Comparison of ENCODE assay signal across 8 mouse cellular contexts in the genomic region with DNA sequence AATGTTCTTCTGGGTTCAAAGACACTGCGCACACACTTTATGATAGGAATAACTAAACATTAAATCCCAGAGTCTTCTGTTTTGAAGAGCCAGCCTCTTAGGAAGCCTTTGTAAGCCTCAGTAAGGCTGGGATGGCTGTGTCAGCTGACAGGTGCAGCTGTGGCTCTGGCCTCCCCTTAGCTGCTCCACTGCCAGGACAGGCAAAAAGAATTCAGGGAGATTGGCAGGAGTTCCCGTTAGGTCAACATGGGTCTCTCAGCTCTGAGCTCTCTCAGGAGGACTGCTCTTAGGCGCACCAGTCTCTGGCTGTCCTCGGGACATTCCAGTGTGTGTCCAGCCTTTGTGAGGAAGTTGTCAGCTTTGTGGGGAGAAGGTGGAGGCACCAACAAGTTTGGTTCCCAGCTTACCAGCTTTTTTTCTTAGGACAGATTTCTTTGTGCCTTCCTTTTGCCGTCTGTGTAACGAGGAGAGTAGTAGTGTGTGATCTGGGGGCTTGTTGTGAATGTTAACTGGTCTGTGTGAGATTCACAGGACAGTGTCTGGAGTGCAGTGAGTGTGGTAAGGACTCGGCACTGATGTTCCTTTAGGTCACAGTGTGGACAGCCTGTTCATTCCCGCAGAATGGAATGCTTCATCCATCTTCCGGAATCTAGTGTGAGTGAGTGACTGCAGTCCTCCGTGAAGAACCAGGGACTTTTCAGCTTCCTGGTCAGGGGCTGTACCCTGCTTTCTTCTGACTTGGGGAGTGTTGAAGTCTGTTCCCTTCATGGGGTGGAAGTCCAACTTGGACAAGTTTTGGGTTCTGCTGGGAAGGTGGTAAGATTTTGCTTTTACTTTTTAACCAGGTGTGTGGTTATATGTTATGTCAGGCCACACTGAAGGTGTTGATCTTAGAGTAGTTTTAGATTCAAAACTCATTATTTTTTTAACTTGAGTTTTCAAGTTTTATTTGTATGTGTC. TPM values are rescaled to one million over a fixed set of nuclear protein-coding genes. Genes with fewer than 3 reads are reported as not detected.
DNase-seq lines count a peak whose midpoint lies in the region; ATAC-seq and TF ChIP-seq lines count a peak whose summit lies in the region.

No protein-coding gene starts in this region.

- TF ChIP-seq POLR2A in heart, adult 2 months (IDR thresholded peaks at IDR 0.05; ENCODE audit: insufficient read depth, low read depth, low read length) = no peak

- no peak overlapping the region for H3K4me2 ChIP-seq in kidney, embryonic 16.5 days (replicated peaks; ENCODE audit: low read depth, low read length)

- DNase-seq in kidney, adult 18-20 months = peak; percentile 49
- no peak for DNase-seq in kidney, postnatal 10 days
- DNase-seq in heart, adult 2 months = peak in 1 of 2 experiments; percentile 75
- DNase-seq in urinary bladder, adult 2 months (ENCODE audit: low spot score) = no peak
- no peak for DNase-seq in natural killer cell, adult 2 months (ENCODE audit: low spot score in 2 of 2)
- DNase-seq in ovary, adult 18-20 months (ENCODE audit: low spot score) = no peak

- no peaks in the 10 kb centered on the region for H3K9me3 ChIP-seq in kidney, embryonic 16.5 days (ENCODE audit: low read length)

- no peaks in the 10 kb centered on the region; the same call in none of the 2 replicates for H3K36me3 ChIP-seq in heart, adult 2 months (ENCODE audit: control insufficient read depth, insufficient read depth, low read length)
- H3K36me3 ChIP-seq in kidney, embryonic 16.5 days (ENCODE audit: insufficient read depth, low read length) = no peaks in the 10 kb centered on the region

- intact Hi-C loops in heart, adult 2 months (cut with DNase I) = no loop called here

- H3K79me2 ChIP-seq in heart, adult 2 months (replicated peaks; ENCODE audit: control insufficient read depth, insufficient read depth, low read length) = no peaks in the 10 kb centered on the region; the same call in 1 of the 2 replicates

- peak; percentile 49; the same call in 1 of the 2 replicates for ATAC-seq in kidney, embryonic 16.5 days (ENCODE audit: low FRiP score, low TSS enrichment)
- 0 out of 2 replicates have a peak, but pooled peaks have one; percentile 15 for ATAC-seq in megakaryocyte-erythroid progenitor cell, adult 5-6 weeks (replicated peaks; ENCODE audit: low FRiP score, low TSS enrichment, poor library complexity, severe bottlenecking)

- H3K27me3 ChIP-seq in heart, adult 2 months (ENCODE audit: control insufficient read depth, insufficient read depth, low read length) = no peaks in the 10 kb centered on the region
- no peaks in the 10 kb centered on the region for H3K27me3 ChIP-seq in kidney, embryonic 16.5 days (ENCODE audit: insufficient read depth, low read length)

- no peak for TF ChIP-seq CTCF in heart, adult 2 months (IDR thresholded peaks at IDR 0.05)

- 0 out of 2 replicates have a peak, but pooled peaks have one; percentile 67 for TF ChIP-seq EP300 in heart, adult 2 months (IDR thresholded peaks at IDR 0.05; ENCODE audit: insufficient read depth, low read depth, low read length)

- 30% methylated on average over 10 of the region's 10 CpGs for WGBS in heart, adult 2 months
- 36% methylated on average over 10 of the region's 10 CpGs for WGBS in kidney, embryonic 16.5 days

- H3K27ac ChIP-seq in heart, adult 2 months = peak overlapping the region; percentile 55
- H3K27ac ChIP-seq in kidney, embryonic 16.5 days (ENCODE audit: low read length) = peak overlapping the region; percentile 91

- H3K4me1 ChIP-seq in heart, adult 2 months (ENCODE audit: control insufficient read depth, insufficient read depth, low read length) = peaks cover 24% of the 10 kb centered on the region
- peaks cover 80% of the 10 kb centered on the region for H3K4me1 ChIP-seq in kidney, embryonic 16.5 days (ENCODE audit: insufficient read depth, low read length)

- H3K4me3 ChIP-seq in heart, adult 2 months = peak overlapping the region; percentile 11; the same call in 1 of the 2 replicates
- H3K4me3 ChIP-seq in kidney, embryonic 16.5 days (ENCODE audit: low read length) = no peak overlapping the region

- peak overlapping the region; percentile 54 for H3K9ac ChIP-seq in heart, adult 2 months (ENCODE audit: low read depth, low read length)
- H3K9ac ChIP-seq in kidney, embryonic 16.5 days (replicated peaks; ENCODE audit: low read length) = peak overlapping the region; percentile 39; the same call in 1 of the 2 replicates

RNA-seq across cellular contexts. Expression of a gene that starts 12.9 kb away (rescaled TPM):
- 10 to 100 TPM; 14.9 to 18.1 TPM for total RNA-seq in heart, adult 2 months (2021)
- polyA plus RNA-seq in heart, adult 2 months (2012; rRNA removed) = 10.0 and 14.1 TPM in 2 replicates
- polyA plus RNA-seq in kidney, embryonic 16.5 days (2015; fragmentation: Nextera tagmentation; extraction: Ambion mirVana) = 31.1 and 33.8 TPM in 2 replicates
- 36.0 and 55.9 TPM in 2 replicates for total RNA-seq in megakaryocyte-erythroid progenitor cell, adult 5-6 weeks (2014; fragmentation: Nextera tagmentation)
- 33.4 TPM in 2 replicates for total RNA-seq in megakaryocyte-erythroid progenitor cell, adult 5-6 weeks (2017)
- polyA plus RNA-seq in urinary bladder, adult 2 months (2012; rRNA removed) = 23.1 and 31.2 TPM in 2 replicates
